Mouse (Mus musculus) megakaryocyte progenitor cell, adult 5-6 weeks (primary cell): ENCODE results near the gene Lin28a. TPM values are rescaled to one million over a fixed set of nuclear protein-coding genes. Genes with fewer than 3 reads are reported as not detected.

ENCODE experiments used
- ATAC-seq: replicated peaks from 2 replicates; pipeline ENCODE4 v1.8.0; 2016; ENCODE audit warnings: mild to moderate bottlenecking, moderate TSS enrichment, inconsistent platforms; ENCODE audit not compliant: poor library complexity
- total RNA-seq, 2 experiments: library from RNA; stranded (forward) in 1 of 2; stranded (reverse) in 1 of 2; fragments of 157-497, 149-512 nt in 1 of 2; fragments of 200-1000 nt in 1 of 2; gene quantifications; 2 replicates each; pipeline versions ENCODE4 v1.2.3 to v1.2.4; 2015 to 2017

The Lin28a gene
- total RNA-seq (2015) (3.7 and 4.7 TPM in 2 replicates), total RNA-seq (2017) (27.4 and 31.2 TPM in 2 replicates)

- ATAC-seq, result no peak
Measured at GRCm38 (mm10) chr4:134018779-134019145, at the start of gene Lin28a. Gene Lin28a (minus strand): TSS chr4:134018841.

DNA sequence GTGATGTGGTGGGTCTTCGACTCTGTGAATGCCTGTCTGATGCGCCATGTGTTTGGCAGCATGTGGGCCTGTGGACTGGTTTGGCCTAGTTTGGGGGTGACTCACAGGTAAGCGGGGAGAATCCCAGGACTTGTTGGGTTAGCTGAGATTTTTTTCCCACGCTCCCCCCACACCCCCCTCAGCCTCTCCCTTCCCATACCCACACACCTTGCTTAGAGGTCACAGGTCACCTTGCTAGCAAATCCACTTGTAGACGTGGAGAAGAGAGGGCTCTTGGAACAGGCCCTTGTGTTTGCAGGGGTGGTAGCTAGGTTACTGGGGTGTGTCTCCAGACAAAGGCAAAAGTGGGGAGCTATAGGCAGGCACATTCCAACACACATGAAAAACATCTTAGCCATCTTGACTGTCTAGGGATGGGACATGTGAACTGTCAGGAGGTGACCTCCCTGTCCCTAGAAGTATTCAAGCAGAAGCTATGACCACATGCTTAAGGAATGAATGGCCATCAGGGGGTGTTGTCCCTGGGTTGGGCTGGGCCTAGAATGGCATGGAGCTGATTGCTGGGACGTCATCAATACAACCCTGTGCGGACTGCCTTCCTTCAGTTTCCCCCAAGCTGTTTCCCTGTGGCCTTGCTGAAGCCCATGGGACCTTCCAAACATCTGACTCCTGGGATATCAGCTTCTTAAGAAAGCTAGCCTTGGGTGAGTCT, 49.3 kb upstream of the Lin28a start:
- ATAC-seq, result no peak

- ATAC-seq, result no peak
Measured at GRCm38 (mm10) chr4:134067383-134067782, 48.7 kb upstream of the Lin28a start.

DNA sequence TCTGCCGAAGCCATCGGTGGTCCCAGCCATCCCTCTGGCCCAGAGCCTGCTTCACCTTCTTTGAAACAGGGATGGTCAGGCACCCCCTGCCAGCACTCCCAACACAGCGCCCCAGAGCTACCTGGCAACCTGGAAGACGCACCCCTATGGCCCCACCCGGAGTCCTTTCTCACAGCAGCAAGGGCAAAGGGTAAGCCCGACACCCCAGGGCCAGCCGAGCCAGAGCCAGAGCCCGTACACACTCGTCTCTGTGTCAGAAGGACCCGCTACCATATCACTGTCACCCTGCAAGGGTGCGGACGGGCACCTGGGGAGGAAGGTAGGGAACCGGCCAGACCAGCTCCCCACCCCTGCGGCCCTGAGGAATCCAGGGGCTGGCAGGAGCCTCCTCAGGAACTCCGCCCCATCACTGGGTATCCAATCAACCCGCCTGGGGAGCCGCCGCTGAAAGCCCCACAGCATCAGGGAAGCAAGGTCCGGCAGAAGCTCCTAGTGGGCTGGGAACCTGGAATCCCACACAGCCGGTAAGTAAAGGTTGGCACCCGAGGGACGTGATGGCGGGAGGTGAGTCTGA, 46.9 kb upstream of the Lin28a start:
- ATAC-seq, result no peak

- ATAC-seq, result no peak
Measured at GRCm38 (mm10) chr4:134062561-134062960, 43.9 kb upstream of the Lin28a start.

DNA sequence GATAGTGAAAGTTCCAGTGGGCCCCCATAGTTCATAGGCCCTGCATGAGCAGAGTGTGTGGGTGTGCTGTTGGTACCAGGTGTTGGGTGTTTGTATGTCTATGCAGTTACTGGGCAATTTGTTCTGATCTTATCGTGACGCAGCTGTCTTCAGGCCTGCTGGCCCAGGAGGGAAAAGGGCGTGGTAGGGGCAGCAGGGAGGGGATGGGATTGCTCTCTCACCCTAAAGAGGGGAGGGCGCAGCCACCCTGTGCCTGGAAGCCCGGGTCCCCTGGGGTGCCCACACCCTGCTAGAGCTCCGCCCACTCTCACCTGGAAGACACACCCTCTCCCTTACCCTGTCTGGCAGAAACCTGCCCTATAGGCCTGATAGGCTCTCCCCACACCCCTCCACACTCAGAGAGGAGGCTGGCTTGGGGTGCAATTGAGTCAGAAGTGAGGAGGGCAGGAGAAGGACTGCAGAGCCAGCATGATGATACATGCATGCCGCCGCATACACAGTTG, 43.4 kb upstream of the Lin28a start:
- peak; percentile 23 for ATAC-seq

DNA sequence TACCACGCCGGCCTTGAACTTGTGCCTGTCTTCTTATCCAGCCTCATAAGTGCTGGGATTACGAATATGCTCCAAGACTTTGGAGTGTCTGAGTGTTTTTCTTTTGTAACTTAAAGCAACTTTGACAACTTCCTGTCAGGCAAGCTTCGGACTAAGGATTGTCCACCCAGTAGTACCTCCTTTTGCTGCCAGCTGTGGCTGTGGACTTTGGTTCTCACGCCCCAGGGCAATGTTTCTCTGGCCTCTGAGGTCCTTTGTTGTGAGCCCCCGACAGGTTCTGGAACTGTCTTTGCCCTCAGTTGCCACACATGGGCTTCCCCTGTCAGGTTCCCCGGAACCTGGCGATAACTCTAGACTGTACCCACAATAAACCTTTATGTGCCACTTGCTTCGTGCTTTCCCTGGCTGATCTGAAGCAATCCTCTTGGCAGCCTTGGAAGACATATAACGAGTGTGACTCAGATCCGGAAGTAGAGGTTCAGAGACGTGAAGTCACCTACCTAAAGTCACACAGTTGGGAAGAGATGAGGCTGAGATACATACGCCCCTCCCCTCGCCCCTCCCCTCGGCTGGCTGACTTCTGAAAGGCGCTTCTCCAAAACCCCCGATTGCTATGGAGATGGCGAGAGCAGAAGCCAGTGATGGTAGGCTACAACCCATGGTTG, 42.7 kb upstream of the Lin28a start:
- ATAC-seq, result no peak

GRCm38 (mm10) chr4:134060135-134060865, 41.7 kb upstream of the Lin28a start, which contains the start of gene Crybg2:
Gene Crybg2 (plus strand): TSS chr4:134060815.
- ATAC-seq, result no peak

GRCm38 (mm10) chr4:134058908-134059307, 40.3 kb upstream of the Lin28a start:
- ATAC-seq, result no peak

GRCm38 (mm10) chr4:134058166-134058715, 39.6 kb upstream of the Lin28a start:
- no peak for ATAC-seq

GRCm38 (mm10) chr4:134053538-134053937, 34.9 kb upstream of the Lin28a start, which contains the start of gene Zfp683:
Gene Zfp683 (plus strand): TSS chr4:134053838.
- no peak for ATAC-seq

DNA sequence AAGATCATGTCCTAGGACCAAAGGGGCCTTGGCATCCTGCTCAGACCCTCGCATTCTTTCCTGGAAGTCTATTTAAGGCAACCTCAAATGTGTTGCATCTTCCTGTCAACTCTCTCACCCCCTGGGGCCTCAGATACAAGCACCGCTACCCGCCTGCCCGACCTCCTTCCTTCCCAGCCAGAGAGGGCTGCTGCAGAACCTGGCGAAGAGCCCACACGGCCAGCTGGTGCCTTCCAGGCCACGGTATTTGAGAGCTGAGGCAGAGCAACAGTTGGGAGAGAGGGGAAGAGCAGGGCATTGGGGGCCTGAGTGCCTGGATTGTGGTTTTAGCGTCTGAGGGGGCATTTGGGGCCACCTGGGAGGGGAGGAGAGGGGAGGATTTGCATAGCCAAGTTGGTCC, 33.9 kb upstream of the Lin28a start:
- peak; percentile 61 for ATAC-seq

DNA sequence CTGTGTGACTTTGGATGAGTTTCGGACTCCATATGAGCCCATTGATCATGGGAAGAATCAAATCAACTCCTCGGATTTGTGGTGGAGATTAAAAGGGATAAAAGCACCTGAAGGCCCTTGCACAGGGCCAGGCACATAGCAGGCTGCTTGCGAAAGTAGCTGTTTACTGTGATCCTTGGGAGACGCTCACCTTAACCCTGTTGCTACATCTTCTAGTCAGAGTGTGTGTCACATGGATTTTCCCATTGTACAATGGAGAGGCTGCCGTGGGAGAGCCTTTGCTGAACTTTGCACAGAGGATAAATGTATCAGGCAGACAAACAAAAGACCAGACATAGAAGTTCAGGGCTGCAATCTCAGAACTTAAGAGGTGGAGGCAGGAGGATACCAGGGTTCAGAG, 33.3 kb upstream of the Lin28a start:
- ATAC-seq, result no peak

DNA sequence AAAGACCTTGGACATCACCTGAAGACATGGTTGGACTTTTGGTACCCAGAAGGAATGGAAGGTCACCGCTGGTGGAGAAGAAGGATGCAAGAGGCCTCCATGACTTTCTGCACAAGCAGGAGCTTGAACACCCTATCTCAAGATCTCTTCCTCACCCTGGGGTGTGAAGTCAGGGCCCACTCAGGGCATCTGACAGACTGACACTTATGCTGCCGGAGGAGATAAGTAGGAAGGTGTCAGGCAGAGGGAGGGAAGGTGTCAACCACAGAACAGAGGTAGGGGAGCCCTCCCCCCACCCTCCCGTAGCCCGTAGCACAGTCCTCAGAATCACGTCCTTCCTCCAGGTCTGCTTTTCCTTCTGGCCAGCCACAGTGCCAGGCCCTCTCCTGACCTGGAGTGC, 29.0 kb upstream of the Lin28a start:
- ATAC-seq, result no peak

GRCm38 (mm10) chr4:134043041-134043440, 24.4 kb upstream of the Lin28a start:
- ATAC-seq, result no peak

GRCm38 (mm10) chr4:134041317-134042123, 22.9 kb upstream of the Lin28a start:
- ATAC-seq, result peak; percentile 85

GRCm38 (mm10) chr4:134035953-134036352, 17.3 kb upstream of the Lin28a start:
- peak; percentile 90 for ATAC-seq

GRCm38 (mm10) chr4:134025802-134026201, 7.2 kb upstream of the Lin28a start:
- ATAC-seq, result no peak

DNA sequence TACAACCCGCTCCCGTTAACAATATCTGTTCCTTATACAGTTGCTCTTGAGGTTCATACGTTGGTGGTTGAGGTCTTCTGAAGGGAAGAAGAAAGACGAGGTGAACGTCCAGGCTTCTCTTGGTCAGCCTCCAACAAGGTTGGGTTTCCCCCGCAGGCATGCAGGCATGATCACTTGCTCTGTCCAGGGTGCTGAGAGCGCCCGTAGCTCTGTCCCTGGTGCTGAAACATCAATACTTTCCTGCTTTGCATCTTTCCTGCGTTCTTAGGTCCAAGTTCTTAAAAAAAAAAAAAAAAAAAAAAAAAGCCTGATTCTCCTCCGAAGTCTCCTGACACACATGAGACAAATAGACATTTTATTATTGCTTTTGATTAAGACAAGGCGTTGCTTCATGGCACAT, 2.0 kb upstream of the Lin28a start:
- ATAC-seq, result peak; percentile 91
